ENCODE assay signal across 17 mouse cellular contexts in the genomic region with DNA sequence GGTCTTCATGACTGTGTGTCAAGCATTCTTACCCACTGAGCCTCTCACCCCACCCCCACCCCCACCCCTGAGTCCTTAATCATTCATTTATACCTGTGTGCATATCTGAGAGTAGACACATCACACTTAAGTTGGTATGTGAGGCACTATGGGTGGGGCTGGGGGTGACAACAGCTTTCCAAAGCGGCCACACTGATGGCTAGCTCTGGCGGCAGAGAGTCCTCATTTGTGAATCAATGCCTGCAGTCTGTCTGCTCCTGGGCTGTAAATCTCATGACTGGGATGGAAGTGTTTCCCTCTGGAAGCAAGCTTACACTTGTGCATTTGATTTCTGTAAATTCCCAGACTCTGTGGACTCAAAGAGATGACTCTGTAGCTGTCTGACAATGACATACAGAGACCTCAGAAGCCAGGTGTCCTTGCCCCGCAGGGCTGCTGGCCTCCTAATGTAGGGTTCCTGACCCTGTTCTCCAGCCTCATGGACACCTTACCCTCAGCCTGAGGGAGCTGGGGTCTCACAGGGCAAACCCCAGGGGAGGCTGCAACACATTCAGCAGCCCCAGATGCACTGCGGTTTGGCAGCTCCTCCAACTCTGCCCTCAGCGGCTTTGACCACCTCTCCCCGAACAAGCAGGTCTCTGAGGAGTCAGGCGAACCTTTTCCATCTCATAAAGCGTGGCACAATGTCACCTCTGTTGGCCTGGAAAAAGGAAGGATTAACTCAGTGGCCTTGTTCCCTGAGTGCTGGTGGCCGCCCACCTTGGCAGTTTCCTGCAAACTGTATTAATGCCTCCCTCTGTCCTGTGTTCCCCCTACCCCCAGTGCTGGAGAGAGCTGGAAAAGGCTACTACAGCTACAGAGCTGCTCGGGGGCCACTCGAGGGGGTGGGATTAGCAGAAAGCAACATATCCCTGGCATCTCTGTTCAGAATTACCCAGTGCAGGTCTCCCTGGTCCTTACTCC.
DNase-seq lines count a peak whose midpoint lies in the region; ATAC-seq and TF ChIP-seq lines count a peak whose summit lies in the region.
"Had no signal": no experiment of that assay in that cellular context is flagged by ENCODE, and none has a peak within 500 bp of the region (broad histone marks: within the 10 kb centered on the region; RNA-seq: fewer than 3 reads in every experiment).

No protein-coding gene starts in this region.

- H3K4me2 ChIP-seq in hindbrain, embryonic 14.5 days (replicated peaks): no peak overlapping the region
- H3K4me2 ChIP-seq in embryonic facial prominence, embryonic 12.5 days (replicated peaks): no peak overlapping the region
- H3K4me2 ChIP-seq in midbrain, embryonic 13.5 days (replicated peaks): no peak overlapping the region
- H3K4me2 ChIP-seq: lung, embryonic 15.5 days had no signal

- WGBS in hindbrain, embryonic 10.5 days: 52% methylated on average over 11 of the region's 11 CpGs
- 55% methylated on average over 11 of the region's 11 CpGs for WGBS in hindbrain, embryonic 14.5 days
- 37% methylated on average over 11 of the region's 11 CpGs for WGBS in embryonic facial prominence, embryonic 12.5 days
- 40% methylated on average over 11 of the region's 11 CpGs for WGBS in midbrain, embryonic 13.5 days

- H3K9me3 ChIP-seq in hindbrain, embryonic 10.5 days: no peaks in the 10 kb centered on the region
- no peaks in the 10 kb centered on the region for H3K9me3 ChIP-seq in hindbrain, embryonic 14.5 days (ENCODE audit: control insufficient read depth, low read length)
- no peaks in the 10 kb centered on the region for H3K9me3 ChIP-seq in ES-Bruce4 (replicated peaks; ENCODE audit: control insufficient read depth, insufficient read depth, low read length, poor library complexity, severe bottlenecking)
- no peaks in the 10 kb centered on the region for H3K9me3 ChIP-seq in embryonic facial prominence, embryonic 12.5 days
- no peaks in the 10 kb centered on the region for H3K9me3 ChIP-seq in midbrain, embryonic 13.5 days
- H3K9me3 ChIP-seq: lung, embryonic 15.5 days had no signal

- TF ChIP-seq EP300 in ES-Bruce4 (IDR thresholded peaks at IDR 0.05; ENCODE audit: insufficient read depth, low read depth, low read length): peak; percentile 72

- no peak for DNase-seq in hindbrain, embryonic 10.5 days (ENCODE audit: low spot score)
- DNase-seq in hindbrain, embryonic 14.5 days (ENCODE audit: low spot score): no peak
- no peak for DNase-seq in ovary, postnatal 10 days (ENCODE audit: low spot score)
- DNase-seq in embryo, embryonic 10 days (ENCODE audit: low spot score): no peak
- DNase-seq in kidney, adult 9 months: no peak
- DNase-seq: adrenal gland, postnatal 14 days; B cell, adult 2 months; cerebellum, adult 18-20 months; heart, postnatal 14 days; liver; thymus, adult 18-20 months had no signal

- peaks cover 13% of the 10 kb centered on the region; the same call in 1 of the 2 replicates for H3K27me3 ChIP-seq in hindbrain, embryonic 10.5 days (ENCODE audit: insufficient read depth, poor library complexity, severe bottlenecking)
- no peaks in the 10 kb centered on the region for H3K27me3 ChIP-seq in hindbrain, embryonic 14.5 days (ENCODE audit: control insufficient read depth, insufficient read depth, low read length)
- no peaks in the 10 kb centered on the region for H3K27me3 ChIP-seq in ES-Bruce4 (ENCODE audit: control insufficient read depth, insufficient read depth, low read length, poor library complexity, severe bottlenecking)
- H3K27me3 ChIP-seq in embryonic facial prominence, embryonic 12.5 days: no peaks in the 10 kb centered on the region
- H3K27me3 ChIP-seq in midbrain, embryonic 13.5 days: no peaks in the 10 kb centered on the region
- H3K27me3 ChIP-seq: lung, embryonic 15.5 days had no signal

- H3K27ac ChIP-seq in hindbrain, embryonic 10.5 days: peak overlapping the region; percentile 60
- H3K27ac ChIP-seq in hindbrain, embryonic 14.5 days: no peak overlapping the region
- no peak overlapping the region for H3K27ac ChIP-seq in ES-Bruce4 (ENCODE audit: insufficient read depth, low read length)
- peak overlapping the region; percentile 50; the same call in 1 of the 2 replicates for H3K27ac ChIP-seq in embryonic facial prominence, embryonic 12.5 days
- peak overlapping the region; percentile 40; the same call in 1 of the 2 replicates for H3K27ac ChIP-seq in midbrain, embryonic 13.5 days
- H3K27ac ChIP-seq: heart, adult 2 months; lung, embryonic 15.5 days had no signal

- no peak overlapping the region for H3K4me3 ChIP-seq in hindbrain, embryonic 10.5 days
- no peak overlapping the region for H3K4me3 ChIP-seq in hindbrain, embryonic 14.5 days (replicated peaks; ENCODE audit: low read length)
- no peak overlapping the region; the same call in 1 of the 2 replicates for H3K4me3 ChIP-seq in ES-Bruce4 (ENCODE audit: low read depth, low read length)
- no peak overlapping the region for H3K4me3 ChIP-seq in embryonic facial prominence, embryonic 12.5 days
- no peak overlapping the region for H3K4me3 ChIP-seq in midbrain, embryonic 13.5 days (replicated peaks)
- H3K4me3 ChIP-seq: heart, adult 2 months; lung, embryonic 15.5 days had no signal

- H3K36me3 ChIP-seq in hindbrain, embryonic 10.5 days: no peaks in the 10 kb centered on the region
- no peaks in the 10 kb centered on the region for H3K36me3 ChIP-seq in hindbrain, embryonic 14.5 days (replicated peaks; ENCODE audit: control insufficient read depth, insufficient read depth)
- H3K36me3 ChIP-seq in ES-Bruce4 (ENCODE audit: control insufficient read depth, insufficient read depth, low read length, poor library complexity, severe bottlenecking): no peaks in the 10 kb centered on the region
- H3K36me3 ChIP-seq in embryonic facial prominence, embryonic 12.5 days: no peaks in the 10 kb centered on the region
- H3K36me3 ChIP-seq in midbrain, embryonic 13.5 days: no peaks in the 10 kb centered on the region
- H3K36me3 ChIP-seq: lung, embryonic 15.5 days had no signal

- no peak for ATAC-seq in hindbrain, embryonic 14.5 days (ENCODE audit: low FRiP score)
- ATAC-seq in embryonic facial prominence, embryonic 12.5 days (ENCODE audit: insufficient number of reproducible peaks, insufficient read depth, low FRiP score, low TSS enrichment): no peak
- ATAC-seq in midbrain, embryonic 13.5 days: peak; percentile 40; the same call in 1 of the 2 replicates
- ATAC-seq: intestine, postnatal 0 days had no signal

- no peak for TF ChIP-seq POLR2A in ES-Bruce4 (IDR thresholded peaks at IDR 0.05; ENCODE audit: insufficient read depth, low read length)

- TF ChIP-seq CTCF in ES-Bruce4 (IDR thresholded peaks at IDR 0.05; ENCODE audit: low read depth, low read length): no peak

- H3K4me1 ChIP-seq in hindbrain, embryonic 10.5 days (replicated peaks): peaks cover 44% of the 10 kb centered on the region
- 0 out of 2 replicates have a peak, but pooled peaks cover 7% of the 10 kb centered on the region for H3K4me1 ChIP-seq in hindbrain, embryonic 14.5 days (replicated peaks; ENCODE audit: control insufficient read depth, insufficient read depth, low read length)
- peaks cover 5% of the 10 kb centered on the region for H3K4me1 ChIP-seq in ES-Bruce4 (ENCODE audit: control insufficient read depth, insufficient read depth, low read length)
- H3K4me1 ChIP-seq in embryonic facial prominence, embryonic 12.5 days: peaks cover 15% of the 10 kb centered on the region; the same call in 1 of the 2 replicates
- H3K4me1 ChIP-seq in midbrain, embryonic 13.5 days (replicated peaks): peaks cover 16% of the 10 kb centered on the region
- H3K4me1 ChIP-seq: lung, embryonic 15.5 days had no signal

- H3K9ac ChIP-seq in hindbrain, embryonic 14.5 days: no peak overlapping the region
- H3K9ac ChIP-seq in ES-Bruce4 (ENCODE audit: low read depth, poor library complexity, severe bottlenecking): no peak overlapping the region
- H3K9ac ChIP-seq in embryonic facial prominence, embryonic 12.5 days: no peak overlapping the region
- H3K9ac ChIP-seq in midbrain, embryonic 13.5 days (replicated peaks): no peak overlapping the region
- H3K9ac ChIP-seq: lung, embryonic 15.5 days had no signal

Comparison
In these comparisons a context has a peak if more than half of its experiments do, and no peak if none do; other contexts are left out.
1. H3K27ac ChIP-seq: peak in hindbrain, embryonic 10.5 days (single experiment), embryonic facial prominence, embryonic 12.5 days (single experiment) and midbrain, embryonic 13.5 days (single experiment); none in hindbrain, embryonic 14.5 days (single experiment) and ES-Bruce4 (single experiment).